Mouse (Mus musculus) bone marrow, adult 2 months (tissue): ENCODE measurements around the gene Dydc1.

Source experiments
- CTCF ChIP-seq: fragments of 200-500 bp; IDR thresholded peaks from 2 replicates; pipeline ENCODE4 v1.5.1; 2011; ENCODE audit warnings: low read length, control low read depth; ENCODE audit not compliant: control insufficient read depth, insufficient read depth
- POLR2A ChIP-seq: fragments of 200-500 bp; IDR thresholded peaks from 2 replicates; pipeline ENCODE4 v1.6.1; 2011; ENCODE audit warnings: low read depth, mild to moderate bottlenecking, control low read depth, low read length, borderline replicate concordance; ENCODE audit not compliant: control insufficient read depth

DNA sequence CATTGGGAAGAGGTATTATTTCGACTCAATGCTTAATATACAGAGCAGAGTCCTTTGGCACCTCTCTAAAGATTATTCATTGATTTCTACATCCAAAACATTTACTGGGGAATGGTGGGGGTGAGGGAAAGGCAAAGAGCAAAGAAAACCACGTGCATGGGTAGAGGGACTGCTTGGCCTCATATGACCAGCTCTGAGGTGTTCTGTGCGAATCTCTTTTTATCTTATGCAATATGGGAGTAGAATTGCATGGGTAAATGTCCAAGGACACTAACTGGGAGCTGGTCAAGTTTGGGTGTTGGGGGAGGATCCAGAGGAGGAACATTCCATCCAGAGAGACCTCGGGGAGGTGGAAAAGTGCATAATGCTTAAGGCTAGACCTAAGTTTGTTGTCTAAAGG is 40.2 kb downstream of the Dydc1 start:
- TF ChIP-seq CTCF, result no peak
- no peak for TF ChIP-seq POLR2A
